Mouse (Mus musculus): Measurements from ENCODE around the gene Zfp781.
"Not testable (repeated sequence)": the region's sequence is repeated elsewhere in the genome, so short reads cannot be mapped to it uniquely, and the experiment has no call there.

The Zfp781 gene

GRCm38 (mm10) chr10:81929842-81930743 lies at the start of gene Zfp781:
Gene Zfp781, minus strand, starts transcription at chr10:81930480.
- DNase-seq (ENCODE audit: low spot score), result not testable (repeated sequence)

- DNase-seq (ENCODE audit: low spot score), result not testable (repeated sequence)
Measured at GRCm38 (mm10) chr10:81978365-81979003, 48.2 kb upstream of the Zfp781 start.

GRCm38 (mm10) chr10:81930744-81931118 lies 451 bp upstream of the Zfp781 start:
- not testable (repeated sequence) for DNase-seq (ENCODE audit: low spot score)

GRCm38 (mm10) chr10:81863409-81864407 lies 66.6 kb downstream of the Zfp781 start, which contains the start of gene Gm32687:
Gene Gm32687, plus strand, starts transcription at chr10:81863934.
- not testable (repeated sequence) for DNase-seq (ENCODE audit: low spot score)
